Mouse (Mus musculus) forelimb bud, embryonic 11.5 days (tissue): Measurements from ENCODE around the gene Rnls.

Source experiments
- DNase-seq: peaks from one replicate; pipeline ENCODE4 v3.0.0-alpha.2; 2012; ENCODE audit warnings: low read depth, low spot score

Gene Rnls

DNA sequence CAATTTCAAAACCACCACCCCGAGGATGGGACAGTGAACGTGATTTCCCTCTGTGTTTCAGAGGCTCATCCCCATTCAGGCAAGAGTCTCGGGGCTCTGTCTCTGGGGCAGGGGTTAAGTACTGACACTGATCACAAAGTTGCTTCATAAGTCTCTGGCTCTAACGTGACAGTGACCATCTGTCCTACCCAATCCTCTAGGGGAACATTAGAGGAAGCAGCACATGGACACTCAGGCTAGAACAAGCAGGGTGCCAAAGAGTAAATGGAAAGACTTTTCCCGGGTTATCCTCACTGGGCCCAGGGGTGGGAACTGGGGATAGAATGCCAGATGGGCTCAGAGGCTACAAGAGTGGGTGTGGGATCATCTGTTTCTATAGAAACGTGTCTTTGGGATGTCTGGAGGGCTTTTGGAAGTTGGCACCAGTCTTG is 282.1 kb downstream of the Rnls start:
- DNase-seq, result no peak

DNA sequence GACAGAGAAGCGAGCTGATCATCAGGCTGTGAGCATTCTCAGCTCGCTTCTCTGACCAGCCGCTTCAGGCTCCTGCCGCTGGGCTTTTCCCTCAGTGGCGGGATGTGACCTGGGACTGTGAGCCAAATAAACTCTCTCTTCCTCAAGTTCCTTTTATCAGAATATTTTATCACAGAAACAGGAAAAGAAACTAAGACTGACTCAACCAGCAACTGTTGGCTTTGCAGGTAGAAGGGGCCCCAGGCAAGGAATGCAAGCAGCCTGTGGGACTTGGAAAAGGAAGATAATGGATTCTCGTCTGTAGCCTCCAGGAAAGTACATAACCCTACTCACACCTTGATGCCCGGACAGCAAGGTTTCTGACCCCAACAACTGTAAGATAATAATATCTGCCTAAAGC is 283.0 kb downstream of the Rnls start:
- no peak for DNase-seq

DNA sequence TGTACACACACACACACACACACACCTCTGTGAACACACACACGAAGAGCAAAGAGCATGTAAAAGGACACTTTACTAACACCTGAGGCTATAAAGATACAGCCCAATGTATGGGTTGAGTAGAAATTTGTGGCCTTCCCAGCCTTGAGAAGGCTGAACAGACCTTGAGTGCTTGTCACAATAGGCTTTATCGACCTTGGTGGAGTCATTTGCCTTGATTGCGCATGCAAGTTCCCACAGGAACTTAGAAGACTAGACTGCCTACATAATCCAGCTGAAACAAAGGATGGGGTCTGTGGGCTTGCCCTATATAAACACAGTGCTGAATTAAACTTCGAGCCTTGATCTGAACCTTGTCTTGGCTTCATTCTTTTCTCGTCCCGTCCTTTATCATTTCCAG is 288.2 kb downstream of the Rnls start:
- DNase-seq, result no peak

DNA sequence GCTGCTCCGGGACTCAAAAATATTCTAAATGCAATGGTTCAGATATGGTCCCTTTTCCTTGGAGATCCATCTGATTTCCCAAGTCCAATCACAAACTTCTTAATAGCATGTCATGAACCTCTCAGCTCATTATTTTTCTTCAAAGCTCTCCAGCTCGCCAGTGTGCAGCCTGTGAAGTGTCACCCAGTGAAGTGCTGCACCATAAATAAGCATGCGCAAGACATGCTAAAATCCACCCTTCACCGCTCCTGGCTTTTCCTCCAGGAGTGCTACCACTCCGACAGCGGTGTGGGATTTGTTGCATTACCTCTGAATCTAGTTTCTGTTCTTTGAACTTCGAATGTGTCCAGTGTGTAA is 289.3 kb downstream of the Rnls start:
- DNase-seq, result no peak

DNA sequence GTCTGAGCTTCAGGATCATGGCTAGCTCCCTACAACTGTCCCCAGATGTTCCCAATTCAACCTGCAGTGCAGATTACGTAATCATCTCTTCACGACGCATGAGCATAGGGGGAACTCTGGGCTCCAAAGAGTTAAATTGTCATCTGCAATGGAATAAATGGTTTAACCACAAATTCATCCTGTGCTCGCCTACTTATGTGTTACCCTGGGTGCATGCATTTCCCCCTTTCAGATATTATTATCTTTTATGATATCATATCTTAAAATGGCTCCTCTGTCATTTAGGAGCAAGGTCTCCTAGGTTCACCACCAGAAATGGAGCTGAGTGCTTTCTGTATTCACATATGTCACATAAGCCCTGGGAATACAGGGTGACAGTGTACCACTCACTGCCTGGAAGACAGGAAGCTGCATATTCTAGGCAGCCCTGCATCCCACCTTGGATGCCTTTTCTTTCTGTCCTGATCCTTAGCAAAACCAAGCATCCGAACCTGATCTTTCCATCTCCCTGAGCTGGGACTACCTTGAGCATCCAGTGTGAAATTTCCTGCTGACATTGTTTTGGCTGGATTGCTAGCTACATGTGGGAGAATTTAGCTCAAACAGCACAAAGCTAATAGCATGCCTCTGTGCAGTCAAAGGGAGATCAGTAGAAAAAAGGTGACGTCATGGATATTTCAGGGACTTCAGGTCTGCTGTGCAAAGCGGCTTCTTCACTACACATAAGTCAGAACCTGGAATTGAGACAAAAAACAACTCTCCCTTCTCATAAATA is 289.9 kb downstream of the Rnls start:
- no peak for DNase-seq

DNA sequence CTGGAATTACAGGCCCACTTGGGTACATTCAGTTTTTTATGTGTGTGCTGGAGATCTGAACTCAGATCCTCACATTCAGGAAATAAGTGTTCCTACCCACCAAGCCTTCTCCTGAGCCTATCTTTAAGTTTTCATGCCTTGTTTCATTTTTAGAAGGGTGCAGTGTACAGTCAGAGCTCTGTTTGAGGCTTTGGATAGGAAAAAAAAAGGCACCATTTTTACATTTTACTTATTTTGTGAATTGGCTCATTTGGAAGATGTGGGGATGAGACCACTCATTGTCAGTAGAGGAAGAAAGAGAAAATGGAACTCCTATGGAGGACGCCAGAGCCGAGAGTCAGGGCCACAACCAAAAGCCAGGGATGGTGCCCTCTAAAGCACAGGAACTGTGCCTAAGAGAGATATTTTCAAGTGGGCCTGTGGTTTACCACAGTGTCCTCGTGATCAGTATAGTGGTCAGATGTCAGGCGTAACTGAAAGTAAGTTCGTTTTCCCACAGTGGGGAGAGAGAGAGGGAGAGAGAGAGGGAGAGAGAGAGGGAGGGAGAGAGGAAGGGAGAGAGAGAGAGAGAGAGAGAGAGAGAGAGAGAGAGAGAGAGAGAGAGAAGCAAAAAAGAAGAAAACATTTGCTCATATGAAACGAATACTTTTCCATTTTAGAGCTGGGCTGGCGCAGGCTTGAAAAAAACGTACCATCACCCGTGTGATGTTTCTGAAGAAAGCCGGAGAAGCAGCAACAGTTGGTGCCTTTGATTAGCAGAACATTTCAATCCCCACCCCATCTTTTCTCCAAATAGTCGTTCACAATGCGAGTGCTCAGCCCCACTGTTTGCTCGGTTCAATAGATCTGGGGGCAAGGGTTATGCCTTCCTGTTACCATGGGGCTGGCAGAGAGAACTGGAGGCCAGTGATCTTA is 290.7 kb downstream of the Rnls start:
- no peak for DNase-seq

DNA sequence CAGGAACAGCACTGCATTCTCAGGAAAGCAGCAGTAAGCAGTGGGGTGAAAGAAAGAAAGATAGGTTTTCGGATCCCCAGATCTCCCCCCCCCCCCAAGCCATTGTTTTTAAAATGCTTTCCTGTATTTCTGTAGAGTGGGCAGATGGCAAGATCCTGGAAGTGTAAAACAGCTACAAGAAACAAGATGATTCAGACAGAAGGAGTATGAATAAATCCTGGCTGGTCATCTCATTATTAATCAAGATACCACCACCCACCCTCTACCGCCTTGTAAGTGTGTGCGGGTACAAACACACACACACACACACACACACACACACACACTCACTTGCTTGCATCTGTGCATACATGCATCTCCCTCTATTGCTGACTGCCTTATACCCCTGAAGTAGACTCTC is 291.5 kb downstream of the Rnls start:
- DNase-seq, result no peak

DNA sequence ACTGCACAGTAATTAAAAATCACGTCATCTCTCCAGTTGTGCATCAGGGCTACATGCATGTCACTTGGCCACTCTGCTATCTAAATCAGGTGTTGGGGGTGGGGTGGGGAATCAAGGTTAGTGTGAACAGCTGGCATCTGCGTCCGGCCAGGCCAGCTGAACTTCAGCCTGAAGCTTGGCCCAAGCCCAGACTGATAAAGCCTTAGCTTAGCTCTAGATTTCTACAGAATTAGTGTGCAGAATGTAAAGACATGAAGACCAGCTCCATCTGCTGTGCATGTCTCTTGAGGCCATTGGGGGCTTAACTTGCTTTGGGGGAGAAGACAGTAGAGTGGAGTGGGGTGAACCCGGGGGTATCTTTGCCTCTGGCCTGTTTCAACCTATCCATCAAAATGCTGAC is 292.1 kb downstream of the Rnls start:
- no peak for DNase-seq

DNA sequence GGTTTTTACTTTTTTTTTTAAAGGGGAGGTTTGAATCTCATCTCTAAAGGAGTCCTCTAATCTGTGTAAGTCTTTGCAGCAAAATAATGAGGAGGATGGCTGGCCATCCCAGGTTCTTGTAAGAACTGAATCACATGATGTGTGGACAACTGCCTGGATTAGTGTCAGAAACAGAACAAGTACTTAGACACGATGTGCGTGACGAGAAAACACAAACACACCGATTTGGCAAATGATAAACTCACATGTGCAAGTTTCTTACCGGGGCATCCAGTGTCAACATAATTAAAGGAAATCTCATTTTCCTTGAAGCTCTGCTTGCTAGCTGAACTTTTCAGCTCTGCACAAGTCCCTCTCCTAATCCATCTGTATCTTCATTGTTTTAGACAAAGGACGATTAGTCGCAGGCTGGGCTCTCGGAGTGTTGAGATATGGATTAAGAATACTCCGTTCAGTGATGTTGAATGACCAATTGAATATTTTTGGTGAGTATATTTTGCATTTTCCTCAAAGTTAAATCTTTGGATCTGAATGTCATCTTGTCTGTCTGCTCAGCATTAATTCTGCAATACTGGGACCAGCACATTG is 292.8 kb downstream of the Rnls start:
- DNase-seq, result no peak

DNA sequence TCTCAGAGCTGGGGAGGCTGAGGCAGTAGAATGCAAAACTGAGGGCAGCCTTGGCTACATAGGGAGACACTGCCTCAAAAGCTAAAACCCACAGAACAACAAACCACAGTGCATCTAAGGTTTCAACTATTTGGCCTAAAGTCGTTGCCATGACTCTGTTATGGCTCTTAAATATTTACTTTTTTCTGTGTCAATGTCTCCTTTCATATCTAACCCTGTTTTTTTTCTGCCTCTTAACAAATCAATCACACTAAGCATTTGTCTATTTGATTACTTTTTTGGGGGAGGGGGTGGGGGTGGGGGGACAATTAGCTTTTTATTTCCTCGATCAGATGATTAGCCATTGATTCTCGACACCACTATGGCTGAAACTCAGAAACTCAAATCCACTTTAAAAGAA is 294.4 kb downstream of the Rnls start:
- no peak for DNase-seq

DNA sequence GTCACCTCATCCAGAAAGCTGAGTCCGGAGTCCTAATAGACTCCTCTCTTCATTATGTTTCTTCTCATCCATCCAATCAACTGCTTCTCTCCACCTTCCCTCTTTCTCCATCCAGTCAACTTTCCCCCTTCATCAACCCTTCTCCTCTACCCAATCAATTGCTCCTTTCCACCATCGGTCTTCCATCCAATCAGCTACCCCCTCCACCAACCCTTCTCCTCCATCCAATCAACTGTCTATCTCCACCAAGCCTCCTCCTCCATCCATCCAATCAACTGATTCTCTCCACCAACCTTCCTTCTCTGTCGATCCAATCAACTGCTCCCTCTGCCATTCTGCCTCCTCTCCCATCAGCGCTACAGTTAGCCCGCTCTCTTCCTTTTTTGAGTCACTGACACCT is 295.5 kb downstream of the Rnls start:
- no peak for DNase-seq

DNA sequence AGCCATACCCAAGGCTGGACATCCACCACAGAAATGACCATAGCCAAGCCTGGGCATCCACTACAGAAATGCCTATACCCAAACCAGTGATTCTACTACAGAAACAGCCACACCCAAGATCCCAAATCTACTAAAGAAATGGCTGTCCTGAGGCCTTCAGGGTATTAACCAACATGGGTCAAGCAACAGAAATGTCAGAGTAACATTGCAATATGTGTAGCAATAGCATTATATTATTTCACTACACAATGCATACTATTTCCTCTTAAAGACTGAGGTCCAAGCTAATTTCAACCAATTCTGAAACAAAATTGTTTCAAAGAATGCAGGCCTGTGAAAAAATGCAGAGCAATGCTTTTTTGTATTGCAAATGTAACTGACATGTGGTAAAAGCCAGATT is 299.5 kb downstream of the Rnls start:
- DNase-seq, result no peak

DNA sequence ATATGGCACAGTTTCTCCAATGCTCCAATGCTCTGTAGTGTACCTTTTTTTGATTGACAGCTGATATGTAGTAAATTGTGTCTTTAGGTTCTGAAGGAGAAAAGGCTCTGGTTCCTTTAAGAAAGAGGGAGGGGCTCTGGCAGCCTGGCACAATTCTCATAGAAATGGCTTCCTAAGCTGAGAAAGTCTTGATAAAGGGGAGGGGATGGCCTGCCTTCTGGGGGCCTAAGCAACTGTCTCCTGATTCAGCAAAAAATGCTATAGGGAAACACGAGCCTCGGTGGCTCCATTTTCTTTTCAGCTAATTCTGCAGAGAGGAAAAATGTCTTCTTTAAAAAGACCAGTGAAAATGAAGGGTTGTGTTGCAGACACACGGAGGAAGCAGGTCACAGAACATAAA is 300.8 kb downstream of the Rnls start:
- DNase-seq, result no peak

DNA sequence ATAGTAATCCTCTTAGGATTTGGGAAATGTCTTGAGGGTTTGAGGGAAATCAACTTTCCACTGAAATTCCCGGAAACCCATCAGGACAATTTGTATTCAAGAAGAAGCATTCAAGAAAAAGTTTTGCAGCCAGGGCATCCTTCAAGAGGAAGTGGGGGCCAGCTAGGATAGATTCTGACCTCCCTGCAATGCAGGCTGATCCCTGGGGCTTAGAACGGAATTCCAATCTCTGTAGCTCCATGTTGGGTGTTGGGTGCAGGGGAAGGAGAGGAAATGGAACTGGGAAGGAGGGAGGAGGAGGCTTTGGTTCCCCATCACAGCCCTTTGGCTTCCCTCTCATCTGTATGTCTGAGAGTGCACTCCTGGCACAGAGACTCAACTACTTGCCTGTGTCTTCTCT is 303.2 kb downstream of the Rnls start:
- no peak for DNase-seq

DNA sequence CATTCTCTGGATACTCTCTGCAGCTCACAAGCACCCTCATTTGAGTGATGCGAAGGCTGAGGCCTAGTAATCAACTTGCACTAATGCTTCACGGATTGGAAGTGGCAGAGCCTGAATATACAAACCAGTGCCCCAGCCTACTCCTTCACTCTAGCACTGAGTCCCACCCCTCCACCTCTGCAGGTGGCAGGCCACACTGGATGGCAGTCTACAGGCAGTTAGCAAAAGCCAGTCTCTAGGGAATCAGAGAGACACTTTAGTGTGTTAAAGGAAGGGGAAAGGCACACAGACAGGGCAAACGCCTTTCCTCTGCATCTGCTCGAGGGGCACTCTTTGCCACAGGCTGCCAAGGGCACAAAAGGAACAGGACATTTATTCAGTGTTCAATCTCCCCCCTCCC is 304.1 kb downstream of the Rnls start:
- DNase-seq, result no peak
